Mouse (Mus musculus) lung, postnatal 4 days (tissue): ENCODE measurements at regions not wholly inside any gene's neighbourhood (a gene's known extent, or its start where the extent isn't known, plus 50 kb on each side); places are given as distances from the start of the nearest gene placed in this dataset.

Experiments
- DNase-seq, 2 experiments: peaks; one replicate each; pipeline ENCODE4 v3.0.0; 2021

DNA sequence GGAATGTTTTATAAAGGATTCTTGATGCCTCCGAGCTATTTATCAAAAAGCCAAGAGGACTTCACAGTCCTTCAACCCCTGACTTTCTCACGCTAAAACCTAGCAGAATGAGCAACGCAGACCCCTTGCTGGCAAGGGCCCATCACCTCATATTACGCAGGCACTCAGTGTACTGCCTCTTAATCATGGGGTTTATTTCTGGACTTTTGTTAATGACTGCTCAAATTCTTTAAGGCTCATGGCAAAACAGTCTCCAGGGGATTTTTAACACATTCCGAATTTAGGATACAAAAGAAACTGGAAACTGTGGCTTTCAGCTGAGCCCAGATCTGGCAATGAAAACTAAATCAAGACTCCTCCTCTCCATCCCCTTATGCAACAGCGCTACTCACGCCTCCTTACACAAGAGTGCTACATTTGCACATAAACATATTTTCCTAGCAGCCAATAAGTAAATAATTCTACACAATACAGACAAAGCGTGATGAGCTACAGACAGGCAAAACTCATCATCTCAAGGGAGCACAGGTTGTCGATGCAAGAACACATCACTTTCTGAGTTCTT lies 492.0 kb upstream of the Id4 start:
- no peak for DNase-seq

DNA sequence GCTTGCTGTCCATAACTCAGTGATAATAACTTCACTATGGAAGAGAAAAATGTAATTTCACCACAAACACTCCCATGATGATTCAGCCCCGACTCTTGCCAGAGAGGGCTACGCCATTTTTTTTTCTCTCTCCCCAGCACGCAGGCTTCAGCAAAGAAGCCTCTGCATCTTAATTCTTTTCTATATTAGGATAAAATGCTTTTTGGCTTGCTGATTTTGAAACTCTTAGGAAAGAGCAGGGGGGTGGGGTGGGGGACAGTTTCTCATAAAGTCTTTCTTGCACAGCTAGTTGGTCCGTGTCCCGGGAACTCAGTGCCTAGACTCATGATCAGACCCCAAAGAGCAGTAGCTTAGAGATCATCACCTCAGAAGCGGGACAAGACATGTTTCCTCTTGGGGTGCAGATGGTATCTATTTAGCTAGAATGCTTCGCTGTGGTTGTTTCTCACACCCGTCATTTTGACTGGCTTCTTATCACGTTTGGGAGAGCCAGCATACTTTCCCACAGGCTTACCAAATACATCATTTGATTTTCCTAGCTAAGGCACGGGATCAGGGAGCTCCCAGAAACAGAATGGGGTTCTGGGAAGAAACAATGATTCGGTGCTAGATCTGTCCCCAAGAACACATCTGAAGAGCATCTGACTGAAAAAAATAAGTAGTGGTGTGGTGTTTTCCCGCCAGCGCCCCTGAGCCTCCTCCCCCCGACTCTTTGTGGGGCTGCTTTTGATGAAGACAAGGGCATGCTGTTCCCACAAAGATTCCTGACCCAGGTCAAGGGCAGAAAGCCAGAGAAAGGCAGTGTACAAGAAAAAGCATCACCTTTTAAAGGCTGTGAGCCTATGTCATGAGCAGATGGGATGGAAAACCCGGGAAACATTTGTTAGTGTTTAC lies 483.6 kb upstream of the Id4 start:
- peak; percentile 27 to 30 for DNase-seq

- no peak for DNase-seq
Observed at GRCm38 (mm10) chr13:47778218-47779009, 482.6 kb upstream of the Id4 start.

DNA sequence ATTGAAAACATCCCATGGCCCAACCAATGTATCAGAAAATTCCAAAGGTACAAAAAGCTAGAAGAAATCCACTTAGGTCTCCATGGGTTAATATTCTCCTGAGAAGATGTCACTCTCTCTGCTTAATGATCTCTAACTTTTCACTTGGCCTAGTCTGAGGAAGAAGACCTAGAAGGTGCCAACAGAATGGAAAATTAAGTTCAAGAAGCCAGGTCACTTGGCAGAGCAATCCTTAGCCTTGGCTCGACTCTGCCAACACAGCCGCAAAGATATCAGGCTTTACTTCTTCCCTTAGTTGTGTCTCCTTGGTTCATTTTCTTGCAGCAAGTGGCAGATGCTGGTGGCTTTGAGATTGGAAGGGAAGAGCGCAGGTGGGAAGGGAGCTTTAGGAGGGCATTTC lies 476.6 kb upstream of the Id4 start:
- no peak for DNase-seq

GRCm38 (mm10) chr13:47797859-47798258 lies 463.2 kb upstream of the Id4 start:
- DNase-seq: peak; percentile 54 to 73

DNA sequence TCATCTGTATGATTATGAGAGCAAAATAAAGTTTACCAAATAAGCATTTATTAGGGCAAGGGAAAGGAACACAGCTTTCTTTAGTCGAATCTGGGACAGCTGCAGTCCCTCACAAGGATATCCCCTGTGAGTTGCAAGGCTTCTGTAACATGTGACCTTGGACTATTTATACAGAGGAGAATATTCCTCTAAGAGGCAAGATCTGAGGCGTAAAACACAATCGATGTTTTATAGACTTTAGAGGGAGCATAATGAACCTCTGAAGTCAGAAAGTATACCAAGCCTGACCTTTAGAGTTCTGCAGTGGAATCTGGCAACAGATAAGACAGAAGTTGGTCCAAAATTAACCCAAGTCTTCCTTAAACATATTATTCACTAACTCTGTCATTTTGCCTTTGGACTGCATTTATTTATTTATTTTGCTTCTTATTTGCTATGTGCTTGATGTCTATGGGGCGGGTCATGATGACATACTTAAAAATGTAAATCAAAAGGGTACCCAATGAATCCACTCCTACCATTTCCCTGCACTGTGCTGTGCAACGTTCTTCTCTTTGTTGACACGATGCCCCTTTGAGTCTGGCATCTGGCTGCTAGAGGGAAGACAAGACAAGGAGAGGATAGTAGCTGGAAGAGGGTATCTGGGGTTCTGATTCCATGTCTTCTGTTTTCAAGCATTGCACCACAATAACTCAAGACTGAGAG lies 449.2 kb upstream of the Id4 start:
- DNase-seq: no peak

DNA sequence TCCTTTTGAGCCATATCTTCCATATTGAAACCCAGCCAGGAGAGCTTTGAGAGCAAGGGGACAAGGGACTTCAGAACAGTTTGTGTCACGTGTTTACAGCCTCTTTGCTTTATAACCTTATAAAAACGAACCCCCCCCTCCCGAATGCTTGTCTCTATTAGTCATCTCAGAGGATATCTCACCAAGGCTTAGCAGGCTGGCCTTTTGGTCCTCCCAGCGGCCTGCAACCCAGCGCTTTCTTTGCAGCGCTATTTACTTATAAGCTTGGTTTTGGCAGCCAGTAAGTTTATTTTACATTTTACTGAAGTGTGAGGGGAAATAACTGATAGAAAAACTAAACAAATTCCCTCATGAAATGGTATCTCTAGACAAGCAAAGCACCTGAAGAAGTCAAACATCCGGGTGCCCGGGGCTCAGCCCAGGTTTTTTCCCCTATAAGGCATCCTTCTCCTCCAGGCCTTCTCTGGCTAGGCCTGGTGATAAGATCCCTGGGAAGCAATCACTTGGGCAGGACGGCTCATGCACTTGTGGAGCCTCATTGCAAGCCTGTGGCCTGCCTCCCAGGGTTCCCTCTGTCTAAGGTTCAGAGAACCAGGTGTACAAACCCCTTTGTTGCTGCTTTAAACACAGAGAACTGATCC lies 442.0 kb upstream of the Id4 start:
- peak; percentile 29 to 71 for DNase-seq

DNA sequence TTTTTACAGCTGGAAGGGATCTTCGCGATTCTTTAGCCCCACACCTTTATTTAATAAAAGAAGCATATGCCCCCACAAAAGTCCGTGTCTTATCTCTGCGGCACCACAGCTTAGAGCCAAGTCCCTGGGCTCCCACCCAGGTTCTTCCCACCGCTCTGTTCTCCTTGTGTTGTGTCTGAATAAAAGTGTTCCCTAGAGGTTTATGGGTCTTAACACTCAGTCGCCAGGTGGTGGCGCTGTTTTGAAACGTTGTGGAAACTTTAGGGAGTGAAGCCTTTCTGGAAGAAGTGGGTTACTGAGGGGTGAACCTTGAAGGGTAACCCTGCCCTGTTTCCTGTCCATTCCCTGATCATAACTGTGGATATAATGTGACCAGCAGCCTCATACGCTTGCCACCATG lies 424.5 kb upstream of the Id4 start:
- peak in 1 of 2 experiments; percentile 33 for DNase-seq

GRCm38 (mm10) chr13:47842418-47842817 lies 418.6 kb upstream of the Id4 start:
- no peak for DNase-seq

DNA sequence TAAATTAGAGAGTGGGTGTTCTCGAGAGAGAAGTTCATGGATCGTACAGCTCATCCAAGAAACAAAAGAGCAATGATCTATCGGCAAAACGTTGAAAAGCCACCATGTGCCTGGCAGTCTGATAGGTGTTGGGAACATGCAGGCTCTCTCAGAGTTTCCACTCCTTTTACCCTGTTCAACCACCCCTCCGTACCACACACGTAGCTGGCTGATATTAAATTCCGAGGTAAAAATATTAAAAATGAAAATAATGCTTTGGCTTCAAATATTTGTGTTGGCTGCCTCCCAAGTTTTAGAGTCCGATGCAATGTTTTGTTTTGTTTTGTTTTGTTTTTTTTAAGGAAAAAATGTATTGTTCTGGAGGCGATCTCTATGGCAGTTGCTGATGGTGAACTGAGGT lies 418.0 kb upstream of the Id4 start:
- DNase-seq: no peak

DNA sequence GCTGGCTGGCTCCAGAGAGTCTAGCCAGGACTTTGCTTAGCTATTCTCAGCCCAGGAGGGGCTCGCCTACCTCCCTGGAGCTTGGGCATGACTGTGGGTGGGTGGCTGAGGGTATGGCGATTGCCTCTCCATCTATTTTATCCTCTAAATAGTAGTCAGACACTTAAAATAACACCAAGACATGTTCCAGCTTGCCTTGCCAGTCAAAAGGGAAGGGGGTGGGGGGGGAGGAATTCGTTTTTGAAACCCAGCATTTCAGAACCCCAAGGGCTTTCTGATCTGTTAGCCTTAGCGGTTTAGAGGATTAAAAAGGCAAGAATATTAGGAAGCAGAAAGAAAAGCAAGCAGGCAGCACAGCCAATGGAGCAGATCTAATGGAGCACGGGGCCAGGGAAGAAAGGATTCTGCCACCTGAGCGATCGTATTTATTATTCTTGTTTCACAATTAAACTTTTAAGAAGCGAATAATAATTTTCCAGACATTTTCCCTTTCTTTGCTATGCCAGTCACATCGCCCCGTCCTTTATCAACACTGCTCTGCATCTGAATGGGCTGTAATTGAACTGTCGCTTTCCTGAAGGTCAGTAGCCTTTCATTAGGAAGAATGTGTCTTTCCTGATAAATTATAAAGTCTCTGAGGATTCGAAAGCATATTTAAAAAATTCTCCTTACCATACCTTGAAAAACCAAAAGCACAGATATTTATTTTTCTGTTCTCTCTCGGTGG lies 417.3 kb upstream of the Id4 start:
- no peak for DNase-seq

DNA sequence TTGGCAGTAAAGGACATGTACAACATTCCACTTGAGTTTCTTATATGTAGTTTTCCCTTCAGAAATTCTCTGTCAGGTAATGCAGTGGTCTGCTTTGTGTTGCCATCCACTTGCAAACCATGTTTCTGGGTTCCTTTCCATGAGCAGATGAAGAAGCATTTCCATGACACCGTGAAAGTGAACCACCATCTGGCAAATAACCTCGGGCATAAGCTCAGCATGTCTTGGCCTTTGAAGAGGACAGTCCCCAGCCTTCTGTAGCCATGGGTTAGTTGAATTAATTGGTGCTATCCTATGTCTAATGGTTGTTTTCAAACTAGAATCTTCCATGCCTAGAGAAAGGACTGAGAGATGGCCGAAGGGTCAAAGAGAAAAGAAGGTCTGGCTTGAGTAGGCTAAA lies 414.3 kb upstream of the Id4 start:
- no peak for DNase-seq

GRCm38 (mm10) chr13:47848371-47849188 lies 412.4 kb upstream of the Id4 start:
- DNase-seq: peak; percentile 58 to 73

DNA sequence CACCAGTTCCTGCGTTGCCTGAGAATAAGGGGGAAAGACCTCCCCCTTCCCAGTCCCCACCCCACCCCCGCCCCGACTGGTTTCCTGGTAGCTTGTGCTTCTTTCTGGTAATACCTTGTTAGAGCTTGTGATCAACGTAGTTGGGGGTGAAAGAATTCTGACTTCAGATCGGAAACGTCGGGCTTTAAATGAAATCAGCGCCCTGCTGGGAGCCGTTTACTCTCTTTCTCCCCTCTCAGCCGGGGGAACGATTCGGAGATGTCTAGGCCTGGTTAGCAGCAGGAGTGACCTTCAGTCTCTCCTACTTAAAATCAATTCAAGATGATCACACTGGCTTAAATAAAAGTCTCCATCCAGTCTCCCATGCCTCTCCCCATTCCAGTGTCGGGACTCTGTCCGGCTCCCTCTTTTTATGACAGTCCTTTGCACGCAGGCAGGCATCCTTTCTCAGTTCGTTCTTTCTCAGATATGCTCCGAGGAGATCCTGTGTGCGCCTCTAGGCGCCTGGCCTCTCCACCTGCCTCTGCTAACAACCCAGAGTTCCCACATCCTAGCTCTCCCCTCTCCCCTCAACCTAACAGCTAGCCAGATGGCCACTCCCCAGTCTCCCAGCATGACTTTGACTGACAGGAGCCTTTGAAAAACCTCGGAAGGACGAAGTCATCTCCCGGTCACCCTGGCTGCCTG lies 405.5 kb upstream of the Id4 start:
- no peak for DNase-seq

- no peak for DNase-seq
Observed at GRCm38 (mm10) chr13:47858946-47859345, 402.1 kb upstream of the Id4 start.

DNA sequence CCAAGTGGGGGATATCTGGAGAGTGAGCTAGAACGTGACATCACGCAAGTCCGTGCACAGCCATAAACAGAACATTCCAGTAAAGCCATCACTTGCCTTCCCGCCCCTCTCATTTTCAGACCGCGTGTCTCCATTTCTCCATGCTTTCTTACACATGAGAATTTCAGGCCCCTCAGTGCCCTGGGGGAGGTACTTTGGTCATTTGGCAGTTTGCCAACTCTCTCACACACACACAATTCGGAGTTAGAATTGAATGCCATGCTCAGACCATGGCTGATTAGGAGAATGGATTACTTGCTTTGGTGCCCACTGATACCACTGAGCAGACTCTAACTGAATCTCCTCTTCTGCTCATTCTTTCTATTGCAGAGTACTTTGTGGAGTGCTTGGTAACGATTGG lies 400.7 kb upstream of the Id4 start:
- no peak for DNase-seq

DNA sequence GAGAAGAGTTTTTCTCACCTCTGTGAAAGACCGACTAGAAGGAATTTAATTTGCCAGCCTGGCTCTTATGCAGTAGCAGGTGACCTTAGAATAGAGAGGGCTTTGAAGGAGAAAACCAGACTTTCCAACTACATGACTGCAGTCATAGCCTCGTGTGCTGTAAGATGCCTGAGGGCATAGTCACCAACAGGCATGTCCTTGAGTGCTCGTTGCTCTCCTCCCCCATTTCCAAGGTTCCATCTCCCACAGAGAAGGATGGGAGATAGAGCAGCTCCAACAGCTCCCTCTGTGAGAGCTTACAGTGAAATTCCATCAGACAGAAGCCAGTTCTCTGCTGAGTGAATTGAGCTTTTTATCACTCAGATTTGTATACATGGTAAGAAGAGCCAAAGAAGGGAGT lies 398.1 kb upstream of the Id4 start:
- no peak for DNase-seq

GRCm38 (mm10) chr13:47868656-47869055 lies 392.4 kb upstream of the Id4 start:
- DNase-seq: no peak

- DNase-seq: peak in 1 of 2 experiments; percentile 21
Observed at GRCm38 (mm10) chr13:47869670-47870532, 391.1 kb upstream of the Id4 start.
